Mouse (Mus musculus) cerebellum, postnatal 25 days (tissue): ENCODE measurements around the gene Irx5.

ENCODE experiments used
- DNase-seq, 2 experiments: peaks; one replicate each; pipeline ENCODE4 v3.0.0; 2021; ENCODE audit warnings: mixed read lengths in 2 of 2

The Irx5 gene

DNA sequence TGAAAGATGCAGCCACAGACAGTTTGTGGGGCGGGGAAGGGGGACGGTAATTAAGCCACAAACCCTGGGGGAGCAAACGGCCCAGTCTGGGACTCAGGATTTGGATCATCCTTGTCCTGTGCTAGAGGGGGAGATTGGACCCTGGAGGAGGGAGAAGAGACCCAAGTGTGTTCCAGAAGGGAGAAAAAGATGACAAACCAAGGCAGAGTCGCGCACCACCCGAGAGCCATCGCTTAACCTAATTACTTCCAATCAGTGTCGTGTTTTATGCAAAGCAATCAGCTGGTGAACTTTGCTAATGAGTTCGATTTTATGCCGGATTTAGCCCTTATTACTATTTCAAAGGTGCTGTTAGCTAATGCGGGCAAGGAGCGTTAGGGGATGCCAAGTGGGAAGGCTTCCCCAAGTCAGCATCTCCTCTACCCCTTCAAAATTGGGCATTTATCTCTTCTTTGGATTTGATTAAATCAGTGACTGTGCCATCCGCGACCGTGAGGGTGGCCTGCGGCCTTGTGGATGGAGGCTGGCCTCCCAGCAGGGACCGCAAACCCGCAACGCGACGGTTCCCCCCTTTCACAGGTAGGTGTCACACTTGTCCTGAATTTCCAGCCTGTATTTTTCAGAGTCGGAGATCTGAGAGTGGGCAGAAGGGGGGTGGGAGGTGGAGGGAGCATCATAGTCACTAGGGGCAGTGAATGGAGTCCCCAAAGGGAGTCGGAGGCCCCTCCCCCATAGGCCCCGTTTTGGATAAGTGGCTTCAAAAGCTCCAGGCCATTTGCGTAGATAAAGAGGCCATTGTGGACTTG lies 4.3 kb downstream of the Irx5 start:
- DNase-seq = peak; percentile 50 to 58

DNA sequence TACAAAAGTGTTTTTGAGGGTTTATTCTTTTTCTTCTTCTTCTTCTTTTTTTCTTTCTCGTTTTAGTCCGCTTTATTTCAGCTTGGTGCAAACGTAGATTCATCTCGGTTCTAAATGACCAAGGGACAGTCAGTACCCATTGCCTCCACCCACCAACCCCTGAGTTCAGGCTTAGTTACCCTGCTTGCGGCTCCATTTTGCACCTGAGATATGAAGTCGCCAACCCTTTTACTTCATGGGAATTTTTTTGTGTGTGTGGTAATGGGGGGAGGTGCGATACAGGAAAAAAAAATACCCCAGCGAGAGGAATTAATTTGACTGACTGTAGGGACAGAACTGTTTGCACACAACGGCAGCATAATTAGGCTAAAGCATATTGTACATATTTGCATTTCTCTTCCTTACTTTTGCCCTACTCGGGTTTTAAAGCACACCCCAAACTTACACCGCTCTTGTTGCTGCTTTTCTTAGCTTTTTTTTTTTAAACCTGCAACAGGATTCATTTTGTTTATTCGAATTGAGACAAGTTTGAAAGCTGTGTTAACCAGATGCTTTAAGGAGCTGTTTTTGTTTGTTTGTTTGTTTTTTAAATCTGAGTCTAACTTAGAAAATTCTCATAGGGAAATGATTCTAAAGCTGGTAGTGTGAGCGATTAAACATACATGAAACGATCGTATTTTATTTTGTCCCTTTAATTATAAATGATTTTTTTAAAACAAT lies 5.1 kb downstream of the Irx5 start:
- no peak for DNase-seq

DNA sequence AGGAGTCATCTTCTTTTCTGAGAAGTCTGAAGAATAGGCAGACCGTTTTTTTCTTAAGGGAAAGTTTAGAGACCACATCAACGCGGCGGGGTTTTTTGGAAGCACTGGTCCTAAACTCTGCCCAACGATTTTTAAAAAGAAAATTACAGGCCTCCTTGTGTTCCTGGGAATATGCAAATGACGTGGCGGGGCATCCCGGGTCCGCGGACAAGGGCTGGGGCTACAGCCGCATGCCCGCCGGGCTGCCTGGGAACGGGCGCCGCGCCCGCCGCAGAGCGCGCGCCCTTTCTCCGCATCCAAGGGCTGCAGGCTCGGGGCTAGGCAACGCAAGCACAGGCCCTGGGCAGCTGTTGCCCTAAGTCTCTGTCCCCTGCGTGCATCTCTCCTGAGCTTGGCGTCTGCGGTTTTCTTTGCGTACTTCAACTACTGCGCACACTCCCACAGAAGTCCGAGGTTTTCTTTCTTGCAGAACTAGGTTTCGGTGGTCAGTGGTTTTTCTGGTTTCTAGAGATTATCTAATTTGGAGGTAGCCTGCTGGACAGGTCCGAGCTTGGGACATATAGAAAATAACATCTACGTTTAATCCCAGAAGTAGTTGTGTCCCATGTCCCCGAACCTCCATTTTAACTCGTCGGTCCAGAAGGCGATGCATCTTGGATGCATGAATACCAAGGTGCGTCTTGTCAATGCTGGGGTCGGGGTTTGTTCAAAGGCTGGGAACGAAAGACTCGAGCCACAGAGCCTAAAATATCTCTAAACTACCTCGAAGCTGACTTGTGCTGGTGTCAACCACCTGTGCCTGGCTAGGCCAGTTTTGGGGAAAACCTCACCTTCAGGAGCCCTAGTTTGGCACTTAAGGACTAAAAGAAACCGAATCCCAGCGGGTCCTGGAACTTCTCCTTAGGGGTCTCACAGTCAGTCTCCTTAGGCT lies 6.1 kb downstream of the Irx5 start:
- peak; percentile 19 to 41 for DNase-seq

DNA sequence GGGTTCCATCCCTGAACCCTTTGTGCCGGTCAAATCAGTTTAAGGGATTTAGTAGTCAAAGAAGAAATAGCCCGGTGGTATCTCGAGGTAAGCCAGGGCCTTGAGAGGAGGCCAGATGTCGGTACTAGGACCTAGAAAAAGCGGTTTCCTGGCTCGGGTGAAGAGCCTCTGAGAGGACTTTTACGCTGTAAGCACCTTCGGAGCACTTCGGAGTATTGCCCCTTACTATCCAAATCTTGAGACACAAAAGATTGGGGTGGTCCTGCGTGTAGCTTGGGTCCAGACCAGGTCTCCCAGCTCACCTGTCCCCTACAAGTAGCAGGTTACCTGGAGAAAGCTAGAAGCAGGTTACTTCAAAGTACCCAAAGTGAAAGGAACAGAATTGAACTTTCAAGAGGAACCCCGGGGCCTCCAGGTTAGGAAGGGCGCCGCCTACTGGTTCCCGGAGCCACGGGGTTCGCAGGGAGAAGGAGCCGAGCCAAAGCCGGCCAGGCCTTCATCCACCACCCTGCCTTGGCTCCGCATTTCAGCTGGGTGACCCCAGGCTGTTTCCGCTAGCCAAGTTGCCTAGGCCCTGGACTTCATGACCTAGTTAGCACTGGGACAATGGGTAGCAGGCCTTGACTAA lies 6.8 kb downstream of the Irx5 start:
- DNase-seq = peak; percentile 32 to 59

DNA sequence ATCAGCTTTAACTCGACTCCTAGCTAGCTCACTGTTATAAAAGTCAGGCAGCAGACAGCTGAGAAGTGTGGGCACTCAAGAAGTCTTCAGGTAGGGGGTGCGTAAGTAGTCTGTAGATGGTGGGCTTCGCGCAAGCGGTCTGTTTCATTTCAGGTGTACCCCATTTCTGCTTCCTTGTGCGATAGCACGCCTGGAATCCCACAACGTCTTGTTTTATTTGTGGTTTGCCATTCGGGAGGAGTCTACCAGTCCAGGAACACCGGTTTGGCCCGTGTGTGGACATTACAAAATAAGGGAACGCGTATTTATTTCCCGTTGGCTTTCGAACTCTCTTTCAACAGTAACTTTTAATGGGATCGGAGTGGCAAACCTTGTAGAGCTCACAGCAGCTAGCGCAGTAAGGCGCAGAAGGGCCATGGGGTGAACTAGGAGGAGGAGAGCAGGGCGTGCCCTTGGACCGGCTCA lies 7.4 kb downstream of the Irx5 start:
- DNase-seq = peak in 1 of 2 experiments; percentile 11

DNA sequence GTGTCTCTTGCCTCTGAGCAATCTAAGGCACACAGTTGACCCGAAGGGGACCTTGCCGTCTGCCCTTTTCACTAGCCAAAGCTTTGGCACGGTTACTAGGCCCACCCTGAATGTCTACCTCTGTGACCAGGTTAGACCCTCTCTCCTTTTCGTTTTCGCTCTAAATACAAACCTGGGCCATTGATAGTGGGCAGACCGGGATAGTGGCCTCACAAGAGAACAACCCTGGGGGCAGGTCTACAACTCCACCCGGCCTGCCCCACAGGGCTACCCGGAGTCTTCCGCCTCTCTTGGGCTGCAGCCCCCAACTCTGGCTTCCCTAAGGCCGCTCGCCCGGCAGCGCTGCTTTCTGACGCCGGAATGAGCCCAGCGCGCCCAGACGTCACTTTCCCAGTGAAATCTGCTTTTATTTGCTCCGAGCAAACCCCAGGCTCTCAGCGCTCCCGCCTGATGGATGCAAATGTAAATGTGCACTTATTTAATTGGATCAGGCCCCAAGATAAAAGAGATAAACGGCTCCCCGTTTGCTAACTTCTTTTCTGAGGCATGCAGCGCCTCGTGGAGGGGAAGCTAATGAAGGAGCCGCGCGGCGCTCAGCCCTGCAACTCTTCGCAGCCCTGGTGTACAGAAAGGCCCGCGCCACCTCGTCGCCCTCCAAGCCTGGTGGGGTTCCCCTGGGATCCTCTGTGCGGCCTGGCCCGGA lies 8.0 kb downstream of the Irx5 start:
- peak; percentile 11 to 16 for DNase-seq

DNA sequence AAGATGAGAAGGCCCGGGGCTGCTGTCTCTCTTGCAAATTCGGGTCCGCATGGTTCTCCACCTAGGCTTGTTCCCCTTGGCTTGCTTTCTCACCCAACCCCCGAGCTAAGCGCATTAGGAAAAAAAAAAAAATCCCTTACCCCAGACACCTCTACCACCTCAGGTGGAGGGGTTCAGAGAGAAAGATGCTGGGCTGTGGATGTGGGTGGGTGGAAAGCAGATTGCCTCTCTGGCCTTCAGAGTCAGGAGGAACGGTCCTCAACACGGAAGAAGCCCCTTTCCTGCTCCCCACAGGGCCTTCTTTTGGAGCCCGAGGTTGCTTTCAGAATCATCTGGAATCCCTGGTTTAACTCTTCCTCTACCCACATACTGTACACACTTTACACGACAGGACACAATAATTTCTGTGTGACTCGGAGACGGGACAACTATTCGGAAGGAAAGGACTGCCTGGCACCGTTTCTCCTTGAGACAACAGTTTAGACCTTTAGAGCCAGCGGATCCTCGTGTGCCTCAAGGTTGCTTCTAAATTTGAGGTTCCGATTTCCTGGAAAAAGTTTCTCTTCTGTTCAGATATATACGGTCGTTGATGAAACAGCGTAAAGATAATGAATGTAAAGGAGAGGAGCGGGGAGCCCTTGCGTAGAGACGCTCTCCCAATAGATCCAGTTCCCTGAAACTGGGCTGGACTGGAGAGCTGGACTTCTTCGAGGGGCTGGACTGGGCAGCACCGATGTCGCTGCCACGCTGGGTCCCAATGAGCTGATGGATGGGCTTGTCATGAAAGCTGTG lies 8.7 kb downstream of the Irx5 start:
- no peak for DNase-seq

DNA sequence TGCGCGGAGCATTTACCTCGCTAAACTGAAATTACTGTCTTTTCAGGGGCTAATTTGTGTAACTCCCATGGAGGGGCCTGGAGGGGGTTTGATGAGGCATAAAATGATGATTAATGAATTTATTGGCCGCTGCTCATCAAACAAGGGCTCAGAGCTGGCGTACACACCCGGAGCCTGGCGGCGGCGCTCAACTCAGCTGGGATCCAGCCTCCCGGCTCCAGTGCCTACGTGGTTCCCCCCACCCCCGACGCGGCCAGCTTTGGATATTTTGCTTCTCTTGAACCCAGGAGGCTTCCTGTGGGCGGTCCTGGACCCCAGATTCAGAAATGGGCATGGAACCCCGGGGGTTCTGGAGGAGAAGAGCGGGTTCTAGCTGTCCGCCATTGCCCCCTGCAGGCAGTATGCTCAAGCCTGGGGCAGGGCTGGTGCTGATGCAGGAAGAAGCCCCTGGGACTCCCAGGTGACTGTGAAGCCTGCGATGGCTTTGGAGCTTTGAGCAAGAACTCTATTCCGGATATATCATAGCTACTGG lies 9.4 kb downstream of the Irx5 start:
- DNase-seq = peak; percentile 42 to 61

DNA sequence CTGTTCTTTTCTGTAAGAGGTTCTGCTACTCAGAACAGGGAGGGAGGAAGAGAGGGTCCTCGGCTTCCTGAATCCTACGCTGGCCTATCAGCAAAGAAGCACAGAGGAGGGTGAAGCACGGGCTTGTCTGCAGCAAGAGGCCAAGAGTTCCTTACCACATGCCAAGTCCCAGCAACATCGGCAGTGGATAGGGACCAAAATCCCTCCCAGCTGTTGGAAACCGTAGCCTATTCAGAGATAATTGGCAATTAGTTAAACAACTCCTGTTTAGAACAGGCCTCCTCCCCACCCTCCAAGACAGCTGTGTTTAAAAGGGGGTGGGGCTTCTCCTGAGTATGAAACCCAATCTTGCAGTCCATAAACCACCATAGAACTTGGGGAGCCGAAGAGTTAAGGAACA lies 22.1 kb downstream of the Irx5 start:
- no peak for DNase-seq

DNA sequence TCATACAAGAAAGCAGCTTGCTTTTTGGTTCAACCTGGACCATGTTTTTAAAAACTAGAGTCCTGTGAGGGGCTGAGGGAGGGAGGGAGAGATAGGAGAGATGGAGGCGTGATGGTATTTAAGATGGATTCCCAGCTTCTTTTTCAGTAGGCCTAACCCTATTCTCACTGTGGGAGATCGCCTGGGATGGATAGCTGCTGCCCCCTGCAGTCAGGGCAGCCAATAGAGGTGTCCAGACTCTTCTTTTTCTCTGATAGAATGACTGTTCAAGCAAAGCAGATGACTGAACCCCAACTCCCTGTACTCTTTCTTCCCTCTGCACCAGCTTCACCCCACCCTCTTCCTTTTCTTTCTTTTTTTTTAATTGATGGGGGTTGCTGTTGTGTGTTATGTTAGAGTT lies 23.1 kb downstream of the Irx5 start:
- peak in 1 of 2 experiments; percentile 23 for DNase-seq

DNA sequence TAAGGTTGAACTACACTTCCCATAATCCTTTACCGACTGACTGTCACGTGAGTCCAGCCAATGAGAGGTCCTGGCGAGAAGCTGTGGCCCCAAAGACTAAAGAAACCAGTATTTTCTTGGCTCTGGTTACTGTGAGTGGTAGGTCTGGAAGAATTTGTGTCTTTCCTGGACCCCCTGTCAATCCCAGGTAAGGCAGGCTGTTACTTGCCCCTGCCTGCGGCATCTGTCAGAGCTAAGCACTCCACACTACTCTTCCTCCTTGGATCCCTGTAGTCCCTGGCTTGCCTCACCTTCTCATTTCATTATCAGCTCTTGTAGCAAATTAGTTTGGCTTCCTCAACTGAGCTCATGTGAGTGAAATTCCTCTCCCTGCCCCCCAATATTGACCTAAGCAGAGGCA lies 30.5 kb downstream of the Irx5 start:
- no peak for DNase-seq

DNA sequence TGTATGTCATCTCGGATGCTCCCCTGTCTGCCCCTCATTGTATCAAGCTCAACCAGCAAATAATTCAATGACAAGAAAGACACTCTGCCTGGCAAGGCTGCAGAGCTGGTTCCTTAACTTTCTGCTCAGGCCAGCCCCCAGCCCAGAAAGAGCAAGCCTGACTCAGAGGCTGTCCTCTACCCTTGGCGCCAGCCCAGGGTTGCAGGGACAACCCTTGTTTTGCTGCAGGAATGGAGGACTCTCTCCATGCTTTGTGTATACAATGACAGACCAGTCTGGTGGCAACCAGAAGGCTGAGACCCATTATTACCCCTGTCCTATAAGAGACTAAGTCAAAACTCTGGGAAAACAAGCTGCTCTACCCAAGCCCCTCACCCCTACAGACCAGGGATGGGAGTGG lies 46.8 kb downstream of the Irx5 start:
- no peak for DNase-seq

DNA sequence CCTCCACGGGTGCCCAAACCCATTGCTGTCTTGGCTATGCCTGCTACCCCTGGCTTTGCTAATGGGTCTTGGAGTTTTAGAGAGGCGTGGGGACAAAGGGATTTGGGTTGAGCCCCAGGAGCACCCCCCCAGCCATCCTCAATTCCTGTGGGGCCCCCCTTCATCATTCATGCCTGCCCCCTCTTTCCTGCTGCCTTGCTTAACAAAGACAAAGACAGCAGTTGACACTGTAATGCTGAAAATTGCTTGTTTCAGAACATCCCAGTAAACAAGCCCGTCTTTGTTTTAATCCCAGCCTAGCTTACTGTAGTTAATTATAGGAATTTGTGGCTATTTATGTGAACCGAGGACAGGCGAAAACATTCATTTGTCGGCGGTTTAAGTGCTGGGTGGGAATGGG lies 50.7 kb downstream of the Irx5 start:
- DNase-seq = no peak

DNA sequence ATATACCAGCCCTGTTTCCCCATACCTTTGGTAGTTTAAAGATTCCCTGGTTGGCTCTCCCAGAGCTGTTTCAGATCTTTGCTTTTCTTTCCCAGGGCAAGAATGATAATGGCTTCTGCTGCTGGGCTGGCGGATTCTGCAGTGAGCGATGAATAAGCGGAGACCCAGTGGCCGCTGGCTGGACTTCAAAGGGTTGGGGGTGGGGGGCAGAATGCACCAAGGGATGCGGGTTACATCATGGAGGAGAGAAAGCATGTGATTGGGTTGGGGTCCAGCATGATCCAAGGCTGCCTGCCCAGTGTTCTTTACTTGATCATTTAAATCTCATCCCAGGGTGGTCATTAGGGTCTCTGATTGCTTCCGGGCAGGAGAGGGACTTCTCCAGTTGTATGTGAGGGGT lies 56.2 kb downstream of the Irx5 start:
- DNase-seq = no peak

DNA sequence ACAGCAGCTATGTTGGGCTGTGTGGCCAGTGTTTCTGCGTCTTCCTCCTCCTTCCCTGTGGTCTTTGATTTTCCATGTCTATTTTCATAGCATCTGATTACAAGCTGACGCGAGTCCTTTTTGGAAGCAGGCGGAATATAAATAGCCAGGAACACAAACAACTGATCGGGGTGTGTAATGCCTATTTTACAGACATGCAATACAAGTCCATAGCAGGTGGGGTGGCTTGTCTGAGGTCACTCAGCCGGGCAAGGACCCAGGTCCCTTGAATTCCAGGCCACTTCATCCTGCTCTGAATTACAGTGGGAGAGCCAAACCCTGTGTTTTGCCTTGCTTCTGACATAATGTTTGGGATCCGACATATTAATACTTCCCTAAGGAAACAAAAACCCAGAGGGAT lies 63.2 kb downstream of the Irx5 start:
- no peak for DNase-seq
